Mouse (Mus musculus) lung, postnatal 0 days (tissue): ENCODE measurements around the gene Tbcd.

Experiments
- CTCF ChIP-seq: IDR thresholded peaks from 2 replicates; pipeline ENCODE4 v1.5.1; 2016; ENCODE audit warnings: antibody characterized with exemption, mild to moderate bottlenecking
- EP300 ChIP-seq: IDR thresholded peaks from 2 replicates; pipeline ENCODE4 v1.6.1; 2016; ENCODE audit warnings: antibody characterized with exemption, mild to moderate bottlenecking, control low read depth

DNA sequence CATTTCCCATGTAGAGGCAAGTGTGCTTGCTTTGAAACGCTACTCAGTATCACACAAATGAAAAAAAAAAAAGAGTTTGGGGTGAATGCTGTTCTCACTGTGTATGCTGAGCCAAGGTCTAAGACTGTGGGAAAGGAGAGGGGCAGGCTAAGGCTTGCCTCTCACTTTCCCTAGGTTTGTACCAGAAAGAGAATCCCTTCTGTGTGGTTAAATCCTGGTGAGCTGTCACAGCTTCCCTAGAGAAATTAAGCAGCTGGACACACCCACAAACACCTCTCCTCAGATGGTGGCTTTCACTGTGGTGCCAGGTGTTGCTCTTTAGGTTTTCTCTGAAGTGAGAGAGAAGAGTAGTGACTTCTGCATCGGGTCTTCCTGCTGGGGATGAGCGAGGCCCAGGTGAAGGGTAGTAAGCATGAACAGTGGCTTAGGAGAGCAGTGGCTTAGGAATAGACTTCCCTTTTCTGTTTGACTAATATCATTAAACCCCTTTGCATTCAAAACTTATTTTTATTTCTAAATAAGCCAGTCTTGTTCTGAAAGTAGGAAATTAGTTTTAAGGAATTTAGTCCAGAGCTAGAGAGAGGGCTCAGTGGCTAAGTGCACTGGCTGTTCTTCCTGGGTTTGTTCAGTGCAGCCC lies 93.8 kb downstream of the Tbcd start:
- no peak for TF ChIP-seq CTCF
- TF ChIP-seq EP300, result no peak
